Mouse (Mus musculus) heart, embryonic 15.5 days (tissue): ENCODE measurements around the gene Tmigd3. TPM values are rescaled to one million over a fixed set of nuclear protein-coding genes. Genes with fewer than 3 reads are reported as not detected.

Experiments used
- ATAC-seq: fragments of 200-750 bp; cut with Nextera tagmentation; replicated peaks from 2 replicates; pipeline ENCODE4 v1.8.0; 2017; ENCODE audit warnings: low read depth, moderate TSS enrichment; ENCODE audit not compliant: insufficient number of reproducible peaks, insufficient read depth, low FRiP score
- H3K27ac ChIP-seq: fragments of 300-500 bp; sonication (generic); 2 replicates; pipeline ENCODE4 v1.5.1; 2015; ENCODE audit warnings: mild to moderate bottlenecking, inconsistent platforms
- H3K27me3 ChIP-seq: fragments of 300-500 bp; sonication (generic); 2 replicates; pipeline ENCODE4 v1.6.1; 2015; ENCODE audit warnings: inconsistent platforms
- H3K36me3 ChIP-seq: fragments of 300-500 bp; sonication (generic); 2 replicates; pipeline ENCODE4 v1.6.1; 2015; ENCODE audit warnings: mild to moderate bottlenecking, inconsistent platforms
- H3K4me1 ChIP-seq: fragments of 300-500 bp; sonication (generic); replicated peaks from 2 replicates; pipeline ENCODE4 v1.6.1; 2015; ENCODE audit warnings: inconsistent platforms
- H3K4me2 ChIP-seq: fragments of 300-500 bp; sonication (generic); 2 replicates; pipeline ENCODE4 v1.6.1; 2015; ENCODE audit warnings: inconsistent platforms, mild to moderate bottlenecking, moderate library complexity
- H3K4me3 ChIP-seq: fragments of 300-500 bp; sonication (generic); 2 replicates; pipeline ENCODE4 v1.5.1; 2015; ENCODE audit warnings: mild to moderate bottlenecking, inconsistent platforms
- H3K9ac ChIP-seq: fragments of 300-500 bp; sonication (generic); 2 replicates; pipeline ENCODE4 v1.6.1; 2015; ENCODE audit warnings: mild to moderate bottlenecking, inconsistent platforms
- H3K9me3 ChIP-seq: fragments of 300-500 bp; sonication (generic); replicated peaks from 2 replicates; pipeline ENCODE4 v1.6.1; 2016; ENCODE audit warnings: inconsistent platforms
- WGBS: fragments of 180-500 bp; shearing (Covaris S2); methylation state at CpG from one replicate; pipeline ENCODE4 v1.1.7; 2015; ENCODE audit warnings: mixed read lengths; 5-methylcytosine and 5-hydroxymethylcytosine counted together
- polyA plus RNA-seq: library from polyadenylated mRNA; unstranded; fragments of >200 nt; fragmentation: Nextera tagmentation; extraction: Ambion mirVana; gene quantifications from 2 replicates; pipeline ENCODE4 v1.2.1, GENCODE M21; 2015

Tmigd3 gene
- polyA plus RNA-seq, 1 experiment from 2014 or later: 0.50 TPM

DNA sequence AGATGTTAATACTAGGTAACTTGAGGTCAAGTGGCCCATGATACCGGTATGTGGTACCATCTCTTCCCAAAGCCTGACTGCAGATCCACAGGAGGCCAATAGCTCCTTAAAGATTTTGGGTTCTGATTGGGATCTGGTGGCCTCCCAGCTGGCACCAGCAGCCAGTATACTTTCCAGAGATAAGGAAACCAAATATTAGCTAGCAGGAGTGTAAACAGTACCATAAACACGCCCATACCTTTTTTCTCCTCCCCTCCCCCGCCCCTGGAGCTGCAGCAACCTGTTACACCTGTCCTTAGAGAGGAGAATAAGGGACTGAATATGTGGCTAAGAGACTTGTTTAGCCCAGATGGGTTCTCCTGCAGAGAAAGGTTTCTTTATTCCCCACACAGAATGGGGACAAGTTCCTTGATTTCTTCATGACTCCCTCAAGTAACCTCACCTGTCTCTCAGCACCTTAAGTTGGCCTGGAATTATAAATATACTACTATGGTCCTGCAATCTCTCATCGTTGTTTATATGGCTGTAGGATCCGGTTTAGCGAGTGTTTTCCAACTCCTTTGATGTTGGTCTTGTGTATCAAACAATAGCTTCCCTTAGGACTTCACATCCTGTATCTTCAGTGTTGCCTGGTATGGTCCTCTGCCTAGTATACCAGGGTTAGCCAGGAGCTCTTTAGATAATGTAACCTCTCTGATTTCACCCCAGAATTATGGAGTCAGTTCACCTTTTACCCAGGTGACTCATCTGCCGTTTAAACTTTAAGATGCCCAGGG, 24.2 kb upstream of the Tmigd3 start:
- H3K4me1 ChIP-seq: no peaks in the 10 kb centered on the region
- H3K4me2 ChIP-seq: no peak overlapping the region
- H3K4me3 ChIP-seq: no peak overlapping the region
- WGBS: 55% methylated on average over 7 of the region's 7 CpGs
- H3K36me3 ChIP-seq: no peaks in the 10 kb centered on the region
- 0 out of 2 replicates have a peak, but pooled peaks cover 9% of the 10 kb centered on the region for H3K27me3 ChIP-seq
- no peaks in the 10 kb centered on the region for H3K9me3 ChIP-seq
- H3K9ac ChIP-seq: no peak overlapping the region
- no peak for ATAC-seq
- no peak overlapping the region for H3K27ac ChIP-seq

GRCm38 (mm10) chr3:105853781-105854180, 16.9 kb upstream of the Tmigd3 start:
- H3K4me3 ChIP-seq: no peak overlapping the region
- H3K9me3 ChIP-seq: no peaks in the 10 kb centered on the region
- no peak overlapping the region for H3K27ac ChIP-seq
- no peak overlapping the region for H3K4me2 ChIP-seq
- no peak for ATAC-seq
- no peaks in the 10 kb centered on the region for H3K27me3 ChIP-seq
- 70% methylated on average over 8 of the region's 8 CpGs for WGBS
- no peak overlapping the region for H3K9ac ChIP-seq
- no peaks in the 10 kb centered on the region for H3K36me3 ChIP-seq
- no peaks in the 10 kb centered on the region for H3K4me1 ChIP-seq

GRCm38 (mm10) chr3:105854786-105855185, 15.9 kb upstream of the Tmigd3 start:
- H3K27me3 ChIP-seq: no peaks in the 10 kb centered on the region
- no peak overlapping the region for H3K4me3 ChIP-seq
- H3K9ac ChIP-seq: no peak overlapping the region
- H3K36me3 ChIP-seq: no peaks in the 10 kb centered on the region
- 85% methylated on average over 4 of the region's 4 CpGs for WGBS
- H3K9me3 ChIP-seq: no peaks in the 10 kb centered on the region
- H3K4me2 ChIP-seq: no peak overlapping the region
- ATAC-seq: no peak
- H3K27ac ChIP-seq: no peak overlapping the region
- H3K4me1 ChIP-seq: no peaks in the 10 kb centered on the region

GRCm38 (mm10) chr3:105857513-105857912, 13.2 kb upstream of the Tmigd3 start:
- Histone ChIP-seq H3K4me2 (no peak overlapping the region), H3K36me3 (no peaks in the 10 kb centered on the region), H3K27me3 (no peaks in the 10 kb centered on the region), H3K4me3 (no peak overlapping the region), H3K4me1 (no peaks in the 10 kb centered on the region), H3K27ac (no peak overlapping the region), H3K9me3 (no peaks in the 10 kb centered on the region), H3K9ac (no peak overlapping the region)
- 66% methylated on average over 5 of the region's 5 CpGs for WGBS
- ATAC-seq: no peak

GRCm38 (mm10) chr3:105861747-105862366, 8.8 kb upstream of the Tmigd3 start:
- H3K9me3 ChIP-seq: no peaks in the 10 kb centered on the region
- no peaks in the 10 kb centered on the region for H3K4me1 ChIP-seq
- WGBS: 50% methylated on average over 7 of the region's 7 CpGs
- H3K27me3 ChIP-seq: no peaks in the 10 kb centered on the region
- no peak overlapping the region for H3K27ac ChIP-seq
- ATAC-seq: no peak
- no peak overlapping the region for H3K4me3 ChIP-seq
- no peaks in the 10 kb centered on the region for H3K36me3 ChIP-seq
- no peak overlapping the region for H3K4me2 ChIP-seq
- no peak overlapping the region for H3K9ac ChIP-seq

DNA sequence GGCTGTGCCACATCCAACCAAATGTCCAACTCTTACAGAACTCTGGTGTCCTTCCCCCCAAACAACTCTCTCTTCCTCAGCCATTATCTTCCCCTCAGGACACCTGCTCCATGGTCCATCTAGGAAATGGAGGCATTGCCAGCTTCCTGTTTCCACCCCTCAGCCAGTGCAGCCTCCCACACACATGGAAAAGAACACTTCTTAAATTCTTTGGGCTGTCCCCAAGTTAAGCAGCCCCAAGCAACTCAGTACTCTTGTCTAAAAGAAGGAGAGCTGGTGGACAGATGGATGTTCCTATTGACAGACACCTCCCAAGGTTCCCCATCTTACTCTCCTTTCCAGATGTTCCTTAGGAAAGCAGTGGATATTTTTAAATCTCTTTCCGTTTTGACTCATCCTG, 6.6 kb upstream of the Tmigd3 start:
- no peaks in the 10 kb centered on the region for H3K36me3 ChIP-seq
- H3K27ac ChIP-seq: no peak overlapping the region
- H3K4me2 ChIP-seq: no peak overlapping the region
- peaks cover 9% of the 10 kb centered on the region for H3K4me1 ChIP-seq
- no peak overlapping the region for H3K4me3 ChIP-seq
- 59% methylated on average over 1 of the region's 1 CpGs for WGBS
- H3K9ac ChIP-seq: no peak overlapping the region
- no peak for ATAC-seq
- H3K27me3 ChIP-seq: no peaks in the 10 kb centered on the region
- H3K9me3 ChIP-seq: no peaks in the 10 kb centered on the region

DNA sequence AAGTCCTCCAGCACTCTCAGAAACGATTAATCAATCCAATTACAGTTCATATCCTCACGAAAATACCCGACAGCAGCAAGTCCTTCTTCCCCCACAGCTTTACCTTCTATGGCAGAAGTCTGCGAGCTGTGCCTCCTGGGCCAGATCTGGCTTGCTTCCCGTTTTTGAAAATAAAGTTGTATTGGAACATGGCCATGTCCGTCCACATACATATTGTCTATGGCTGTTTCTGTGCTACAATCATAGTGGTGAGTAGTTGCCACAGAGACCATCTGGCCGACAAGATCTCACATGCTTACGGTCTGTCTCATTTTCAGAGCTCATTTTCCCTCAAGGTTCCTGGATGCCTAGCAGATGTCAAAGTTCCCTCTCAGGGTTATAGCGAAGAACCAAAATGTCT, 5.6 kb upstream of the Tmigd3 start:
- no peak for ATAC-seq
- Histone ChIP-seq H3K9me3 (no peaks in the 10 kb centered on the region), H3K36me3 (no peaks in the 10 kb centered on the region), H3K27me3 (no peaks in the 10 kb centered on the region), H3K4me3 (no peak overlapping the region), H3K9ac (no peak overlapping the region), H3K4me2 (no peak overlapping the region), H3K4me1 (peaks cover 9% of the 10 kb centered on the region), H3K27ac (no peak overlapping the region)
- WGBS: 64% methylated on average over 9 of the region's 9 CpGs

GRCm38 (mm10) chr3:105868135-105868534, 2.6 kb upstream of the Tmigd3 start:
- H3K27ac ChIP-seq: no peak overlapping the region; the same call in 1 of the 2 replicates
- no peaks in the 10 kb centered on the region for H3K27me3 ChIP-seq
- H3K4me2 ChIP-seq: no peak overlapping the region
- no peak overlapping the region for H3K9ac ChIP-seq
- no peak overlapping the region for H3K4me3 ChIP-seq
- WGBS: 12% methylated on average over 2 of the region's 2 CpGs
- H3K9me3 ChIP-seq: no peaks in the 10 kb centered on the region
- H3K4me1 ChIP-seq: peaks cover 24% of the 10 kb centered on the region
- H3K36me3 ChIP-seq: no peaks in the 10 kb centered on the region
- no peak; the same call in 1 of the 2 replicates for ATAC-seq

DNA sequence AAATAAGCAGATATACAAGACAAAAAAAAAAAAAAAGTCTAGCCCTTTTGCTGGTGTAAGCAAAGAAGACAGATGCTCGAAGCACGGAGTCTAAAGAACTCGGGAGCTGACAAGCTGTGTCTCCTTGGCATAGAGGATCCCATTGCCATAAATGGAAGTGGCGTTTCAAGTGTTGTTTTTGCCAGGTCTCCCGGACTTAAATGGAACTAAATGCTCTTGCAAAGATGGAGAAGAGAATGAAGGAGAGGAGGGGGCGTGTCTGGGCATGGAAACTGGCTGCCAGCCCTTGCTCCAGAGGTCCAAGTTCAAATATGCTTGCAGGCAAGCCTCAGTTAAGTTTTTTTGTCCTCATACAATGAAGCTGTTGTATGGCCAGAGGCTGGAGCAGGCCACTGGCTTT, 1.3 kb downstream of the Tmigd3 start:
- 0 out of 2 replicates have a peak overlapping the region, but pooled peaks have one; percentile 26 for H3K27ac ChIP-seq
- H3K4me2 ChIP-seq: peak overlapping the region; percentile 38
- no peaks in the 10 kb centered on the region for H3K27me3 ChIP-seq
- 22% methylated on average over 6 of the region's 6 CpGs for WGBS
- H3K9ac ChIP-seq: no peak overlapping the region
- ATAC-seq: no peak
- no peaks in the 10 kb centered on the region for H3K9me3 ChIP-seq
- peaks cover 30% of the 10 kb centered on the region for H3K4me1 ChIP-seq
- no peak overlapping the region for H3K4me3 ChIP-seq
- no peaks in the 10 kb centered on the region for H3K36me3 ChIP-seq

DNA sequence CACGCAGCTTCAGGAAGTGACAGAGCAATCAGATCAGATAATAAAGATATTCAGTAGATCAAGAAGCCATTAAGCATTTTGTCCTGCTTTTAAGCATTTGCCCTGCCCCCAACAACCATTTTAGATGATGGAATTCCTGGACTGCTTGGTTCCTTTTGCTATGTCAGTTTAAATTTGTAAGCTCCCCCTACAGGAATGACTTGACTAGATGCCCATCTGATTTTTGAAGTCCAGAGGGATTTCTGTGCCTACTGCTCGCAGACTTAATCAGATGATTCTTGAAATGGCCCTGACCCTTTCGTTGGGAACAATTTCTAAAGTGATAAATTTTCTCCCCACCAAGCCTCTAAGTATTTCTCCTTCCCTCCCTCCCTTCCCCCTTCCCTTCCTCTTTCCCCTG, 1.9 kb downstream of the Tmigd3 start:
- H3K27ac ChIP-seq: no peak overlapping the region
- no peaks in the 10 kb centered on the region for H3K9me3 ChIP-seq
- H3K4me2 ChIP-seq: peak overlapping the region; percentile 38
- WGBS: 23% methylated on average over 3 of the region's 3 CpGs
- no peak overlapping the region for H3K9ac ChIP-seq
- H3K27me3 ChIP-seq: no peaks in the 10 kb centered on the region
- peaks cover 29% of the 10 kb centered on the region for H3K4me1 ChIP-seq
- ATAC-seq: no peak
- H3K36me3 ChIP-seq: no peaks in the 10 kb centered on the region
- no peak overlapping the region for H3K4me3 ChIP-seq

DNA sequence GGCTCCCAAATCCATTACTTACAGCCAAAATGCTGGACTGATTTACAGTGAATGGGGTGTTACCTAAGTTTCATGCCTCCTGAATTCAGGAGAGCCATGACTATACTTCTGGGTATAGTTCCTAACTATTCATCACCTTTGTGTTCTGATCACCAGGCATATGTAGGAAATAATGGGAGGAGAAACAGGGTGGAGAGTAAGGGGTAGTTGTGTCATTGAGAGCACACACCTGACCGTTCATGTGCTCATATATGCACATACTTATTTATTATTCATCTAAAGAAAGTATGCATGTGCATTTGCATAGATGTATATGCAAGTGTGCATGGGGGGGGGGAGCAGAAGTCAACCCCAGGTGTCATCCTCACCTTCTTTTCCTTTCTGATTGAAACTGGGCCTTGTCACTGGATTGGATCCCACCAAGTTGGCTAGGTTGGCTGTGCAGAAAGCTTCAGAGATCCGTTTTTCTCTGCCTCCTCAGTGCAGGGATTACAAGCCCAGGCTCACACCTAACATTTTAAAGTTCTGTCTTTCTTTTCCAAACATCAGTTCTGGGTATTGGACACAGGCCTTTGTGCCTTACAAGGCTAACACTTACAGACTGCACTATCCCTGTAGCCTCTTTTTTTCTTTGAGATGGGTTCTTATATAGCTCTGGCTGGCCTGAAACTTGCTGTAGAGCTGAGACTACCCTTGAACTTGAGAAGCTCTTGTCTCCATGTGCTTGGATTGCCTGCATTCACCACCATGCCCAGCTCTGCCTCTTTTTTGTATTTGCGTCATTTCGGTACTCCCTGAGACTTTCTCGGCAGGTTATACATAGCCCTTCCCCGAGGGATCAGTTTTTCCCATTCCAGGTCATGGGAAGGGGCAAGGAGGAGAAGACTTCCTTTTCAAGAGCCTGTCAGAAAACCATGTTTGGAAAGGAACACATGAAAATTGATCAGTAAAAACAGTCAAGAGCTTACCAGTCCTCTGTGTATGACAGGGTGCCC, 3.0 kb downstream of the Tmigd3 start:
- H3K4me1 ChIP-seq: peaks cover 20% of the 10 kb centered on the region
- H3K4me3 ChIP-seq: no peak overlapping the region
- WGBS: 77% methylated on average over 6 of the region's 6 CpGs
- no peak overlapping the region for H3K4me2 ChIP-seq
- no peak overlapping the region for H3K9ac ChIP-seq
- ATAC-seq: no peak
- H3K27ac ChIP-seq: no peak overlapping the region
- no peaks in the 10 kb centered on the region for H3K9me3 ChIP-seq
- peaks cover 3% of the 10 kb centered on the region; the same call in 1 of the 2 replicates for H3K27me3 ChIP-seq
- H3K36me3 ChIP-seq: no peaks in the 10 kb centered on the region
